Mouse (Mus musculus) intestine, postnatal 0 days (tissue): ENCODE measurements around the gene Prp2. TPM values are rescaled to one million over a fixed set of nuclear protein-coding genes. Genes with fewer than 3 reads are reported as not detected.
"Not testable (repeated sequence)": the region's sequence is repeated elsewhere in the genome, so short reads cannot be mapped to it uniquely, and the experiment has no call there.

Source experiments
- ATAC-seq: fragments of 200-750 bp; cut with Nextera tagmentation; 2 replicates; pipeline ENCODE4 v1.8.0; 2017; ENCODE audit warnings: mild to moderate bottlenecking, moderate TSS enrichment, moderate library complexity
- H3K27ac ChIP-seq: fragments of 300-500 bp; sonication (generic); 2 replicates; pipeline ENCODE4 v1.5.1; 2014; ENCODE audit warnings: mild to moderate bottlenecking, low read depth, low read length, moderate library complexity
- H3K27me3 ChIP-seq: fragments of 300-500 bp; sonication (generic); replicated peaks from 2 replicates; pipeline ENCODE4 v1.6.1; 2014; ENCODE audit warnings: low read length, mixed read lengths; ENCODE audit not compliant: control insufficient read depth, insufficient read depth
- H3K36me3 ChIP-seq: fragments of 300-500 bp; sonication (generic); 2 replicates; pipeline ENCODE4 v1.6.1; 2014; ENCODE audit warnings: mild to moderate bottlenecking, moderate library complexity; ENCODE audit not compliant: control insufficient read depth, insufficient read depth
- H3K4me1 ChIP-seq: fragments of 300-500 bp; sonication (generic); replicated peaks from 2 replicates; pipeline ENCODE4 v1.6.1; 2014; ENCODE audit warnings: antibody characterized with exemption, low read length, mixed read lengths; ENCODE audit not compliant: control insufficient read depth, insufficient read depth
- H3K4me2 ChIP-seq: fragments of 300-500 bp; sonication (generic); replicated peaks from 2 replicates; pipeline ENCODE4 v1.6.1; 2014; ENCODE audit warnings: low read depth, mild to moderate bottlenecking, moderate library complexity
- H3K4me3 ChIP-seq: fragments of 300-500 bp; sonication (generic); 2 replicates; pipeline ENCODE4 v1.5.1; 2014; ENCODE audit warnings: low read depth, low read length
- H3K9ac ChIP-seq: fragments of 300-500 bp; sonication (generic); 2 replicates; pipeline ENCODE4 v1.6.1; 2014; ENCODE audit warnings: mild to moderate bottlenecking, low read depth, low read length
- H3K9me3 ChIP-seq: fragments of 300-500 bp; sonication (generic); 2 replicates; pipeline ENCODE4 v1.6.1; 2016; ENCODE audit warnings: mixed run types; ENCODE audit not compliant: control insufficient read depth
- CTCF ChIP-seq: sonication (generic); IDR thresholded peaks from 2 replicates; pipeline ENCODE4 v1.5.1; 2016; ENCODE audit warnings: low read depth, mild to moderate bottlenecking, control low read depth, antibody characterized with exemption, moderate library complexity
- WGBS: fragments of 180-500 bp; shearing (Covaris S2); extraction: QIAGEN DNeasy Blood & Tissue Kit; methylation state at CpG from one replicate; pipeline ENCODE4 v1.1.7; 2014; 5-methylcytosine and 5-hydroxymethylcytosine counted together
- polyA plus RNA-seq: library from polyadenylated mRNA; unstranded; fragments of >200 nt; fragmentation: Nextera tagmentation; extraction: Ambion mirVana; gene quantifications from 2 replicates; pipeline ENCODE4 v1.2.1, GENCODE M21; 2015

Prp2 gene
- polyA plus RNA-seq = not detected in 2 replicates

DNA sequence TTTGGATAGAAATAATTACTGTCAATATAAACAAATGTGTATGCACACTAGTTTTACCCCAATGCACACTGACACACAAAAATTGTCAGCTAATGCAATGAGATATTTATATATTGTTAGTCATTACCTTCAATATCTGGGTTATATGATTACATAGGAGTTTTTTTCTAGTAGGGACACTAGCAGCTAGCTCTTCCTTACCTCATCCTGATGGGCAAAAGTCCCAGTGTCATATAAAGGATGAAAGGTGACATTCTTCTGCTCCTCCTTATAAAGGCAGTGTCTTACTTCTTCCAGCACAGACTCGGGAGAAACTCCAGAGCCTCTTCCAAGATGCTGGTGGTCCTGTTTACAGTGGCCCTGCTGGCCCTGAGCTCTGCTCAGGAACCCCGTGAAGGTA is at the start of gene Prp2:
Gene Prp2, plus strand, starts transcription at position 301 of the 400 bp plus-strand sequence.
- WGBS = 53% methylated on average over 2 of the region's 2 CpGs

DNA sequence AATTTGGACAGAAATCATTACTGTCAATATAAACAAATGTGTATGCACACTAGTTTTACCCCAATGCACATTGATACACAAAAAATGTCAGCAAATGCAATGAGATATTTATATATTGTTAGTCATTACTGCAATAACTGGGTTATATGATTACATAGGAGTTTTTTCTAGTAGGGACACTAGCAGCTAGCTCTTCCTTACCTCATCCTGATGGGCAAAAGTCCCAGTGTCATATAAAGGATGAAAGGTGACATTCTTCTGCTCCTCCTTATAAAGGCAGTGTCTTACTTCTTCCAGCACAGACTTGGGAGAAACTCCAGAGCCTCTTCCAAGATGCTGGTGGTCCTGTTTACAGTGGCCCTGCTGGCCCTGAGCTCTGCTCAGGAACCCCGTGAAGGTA is 26.2 kb upstream of the Prp2 start, which contains the start of gene Prh1:
Gene Prh1, plus strand, starts transcription at position 301 of the 400 bp plus-strand sequence.
- H3K27me3 ChIP-seq, H3K4me2 ChIP-seq, ATAC-seq, H3K27ac ChIP-seq, H3K4me1 ChIP-seq, H3K9ac ChIP-seq, H3K9me3 ChIP-seq, H3K4me3 ChIP-seq, H3K36me3 ChIP-seq: not testable (repeated sequence)
- 84% methylated on average over 1 of the region's 1 CpGs for WGBS

More for the DNA sequence above, at the start of gene Prp2:
- ATAC-seq, H3K27me3 ChIP-seq, H3K4me1 ChIP-seq, H3K36me3 ChIP-seq, H3K4me2 ChIP-seq, H3K9me3 ChIP-seq, H3K4me3 ChIP-seq, H3K9ac ChIP-seq, H3K27ac ChIP-seq: not testable (repeated sequence)

DNA sequence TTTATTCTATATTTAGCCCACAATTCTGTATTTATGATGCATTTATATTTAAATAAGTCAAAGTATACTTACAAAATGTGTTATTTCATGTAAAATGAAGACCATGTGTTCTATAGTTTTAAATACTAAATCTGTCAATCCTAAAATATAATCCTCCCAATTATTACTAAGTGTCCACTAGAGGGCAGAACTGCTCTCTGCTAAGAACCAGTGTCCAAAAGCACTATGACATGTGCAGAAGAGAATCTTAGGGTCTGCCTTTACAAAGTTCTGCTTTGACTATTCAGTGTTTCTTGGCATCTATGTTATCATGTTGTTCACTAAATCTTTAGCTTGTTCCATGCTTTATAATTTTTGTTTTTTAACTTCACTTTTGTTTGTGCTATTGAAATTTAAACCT is 53.7 kb downstream of the Prp2 start:
- Histone ChIP-seq H3K27ac (no peak overlapping the region), H3K9ac (no peak overlapping the region), H3K36me3 (no peaks in the 10 kb centered on the region), H3K9me3 (no peaks in the 10 kb centered on the region), H3K4me1 (no peaks in the 10 kb centered on the region), H3K27me3 (no peaks in the 10 kb centered on the region), H3K4me3 (no peak overlapping the region), H3K4me2 (no peak overlapping the region)
- TF ChIP-seq CTCF = peak; percentile 65
- no peak for ATAC-seq

Other genes starting within 250 kb of the Prp2 start
- not detected in 2 replicates for gene Gm8882, start 231.8 kb upstream of the Prp2 start, polyA plus RNA-seq
- gene Prh1, start 26.1 kb upstream of the Prp2 start, polyA plus RNA-seq = not detected in 2 replicates
- gene A630073D07Rik, start 55.6 kb downstream of the Prp2 start, polyA plus RNA-seq = not detected in 2 replicates
- not detected in 2 replicates for gene Tas2r120, start 61.0 kb downstream of the Prp2 start, polyA plus RNA-seq
- gene Tas2r121, start 105.1 kb downstream of the Prp2 start, polyA plus RNA-seq = not detected in 2 replicates
- not detected in 2 replicates for gene Tas2r122, start 116.0 kb downstream of the Prp2 start, polyA plus RNA-seq
- not detected in 2 replicates for gene Tas2r115, start 142.1 kb downstream of the Prp2 start, polyA plus RNA-seq
- not detected in 2 replicates for gene Tas2r124, start 158.8 kb downstream of the Prp2 start, polyA plus RNA-seq
- gene Tas2r102, start 166.2 kb downstream of the Prp2 start, polyA plus RNA-seq = not detected in 2 replicates
- not detected in 2 replicates for gene Tas2r136, start 182.2 kb downstream of the Prp2 start, polyA plus RNA-seq
- not detected in 2 replicates for gene Tas2r117, start 206.9 kb downstream of the Prp2 start, polyA plus RNA-seq